Mouse (Mus musculus) heart, adult 2 months (tissue): Measurements from ENCODE around the gene Rilpl1.
A peak's percentile ranks its signal among the peaks of the same experiment; 100 is the strongest.

ENCODE experiments used
- CTCF ChIP-seq: fragments of 200-600 bp; IDR thresholded peaks from 2 replicates; pipeline ENCODE4 v1.8.1; 2022; ENCODE audit warnings: antibody characterized with exemption, mild to moderate bottlenecking, moderate library complexity
- POLR2A ChIP-seq: fragments of 200-500 bp; IDR thresholded peaks from 2 replicates; pipeline ENCODE4 v1.6.1; 2011; ENCODE audit warnings: mild to moderate bottlenecking, low read depth, low read length, control low read depth; ENCODE audit not compliant: insufficient read depth

GRCm38 (mm10) chr5:124578633-124579317 lies 47.6 kb upstream of the Rilpl1 start, which contains the start of the genes Eif2b1 and Gtf2h3:
- TF ChIP-seq POLR2A (peak; percentile 94), CTCF (peak; percentile 6; the same call in 1 of the 2 replicates)
